Mouse (Mus musculus) kidney, postnatal 0 days (tissue): ENCODE measurements around the gene Gm3755. TPM values are rescaled to one million over a fixed set of nuclear protein-coding genes. Genes with fewer than 3 reads are reported as not detected.
"Not testable (repeated sequence)": the region's sequence is repeated elsewhere in the genome, so short reads cannot be mapped to it uniquely, and the experiment has no call there.

Experiments used
- ATAC-seq: fragments of 200-750 bp; cut with Nextera tagmentation; replicated peaks from 2 replicates; pipeline ENCODE4 v1.8.0; 2017; ENCODE audit warnings: low read depth, moderate number of reproducible peaks, moderate TSS enrichment, moderate library complexity; ENCODE audit not compliant: low FRiP score
- DNase-seq: peaks from one replicate; pipeline ENCODE4 v3.0.0-alpha.2; 2016; ENCODE audit warnings: low spot score
- H3K27ac ChIP-seq: fragments of 300-500 bp; sonication (generic); 2 replicates; pipeline ENCODE4 v1.5.1; 2014; ENCODE audit warnings: mild to moderate bottlenecking
- H3K27me3 ChIP-seq: fragments of 300-500 bp; sonication (generic); 2 replicates; pipeline ENCODE4 v1.6.1; 2014; ENCODE audit warnings: low read length, mixed read lengths; ENCODE audit not compliant: insufficient read depth
- H3K36me3 ChIP-seq: fragments of 300-500 bp; sonication (generic); 2 replicates; pipeline ENCODE4 v1.6.1; 2014; ENCODE audit warnings: low read length, mixed read lengths; ENCODE audit not compliant: insufficient read depth
- H3K4me1 ChIP-seq: fragments of 300-500 bp; sonication (generic); replicated peaks from 2 replicates; pipeline ENCODE4 v1.6.1; 2014; ENCODE audit warnings: antibody characterized with exemption, low read length, mixed read lengths; ENCODE audit not compliant: insufficient read depth
- H3K4me2 ChIP-seq: fragments of 300-500 bp; sonication (generic); 2 replicates; pipeline ENCODE4 v1.6.1; 2014; ENCODE audit warnings: mild to moderate bottlenecking, low read length, moderate library complexity, mixed read lengths
- H3K4me3 ChIP-seq: fragments of 300-500 bp; sonication (generic); replicated peaks from 2 replicates; pipeline ENCODE4 v1.5.1; 2014; ENCODE audit warnings: low read depth, low read length
- H3K9ac ChIP-seq: fragments of 300-500 bp; sonication (generic); 2 replicates; pipeline ENCODE4 v1.6.1; 2014; ENCODE audit warnings: low read depth, low read length
- H3K9me3 ChIP-seq: fragments of 300-500 bp; sonication (generic); replicated peaks from 2 replicates; pipeline ENCODE4 v1.6.1; 2016; ENCODE audit warnings: low read length, inconsistent platforms, mixed read lengths
- CTCF ChIP-seq: IDR thresholded peaks from 2 replicates; pipeline ENCODE4 v1.5.1; 2016; ENCODE audit warnings: antibody characterized with exemption, low read depth, mild to moderate bottlenecking, moderate library complexity
- whole genome bisulfite sequencing: fragments of 180-500 bp; shearing (Covaris S2); extraction: QIAGEN DNeasy Blood & Tissue Kit; methylation state at CpG from one replicate; pipeline ENCODE4 v1.1.7; 2014; 5-methylcytosine and 5-hydroxymethylcytosine counted together
- polyA plus RNA-seq: library from polyadenylated mRNA; unstranded; fragments of >200 nt; fragmentation: Nextera tagmentation; extraction: Ambion mirVana; gene quantifications from 2 replicates; pipeline ENCODE4 v1.2.1, GENCODE M21; 2015

Gm3755 gene
- not detected in 2 replicates for polyA plus RNA-seq

DNA sequence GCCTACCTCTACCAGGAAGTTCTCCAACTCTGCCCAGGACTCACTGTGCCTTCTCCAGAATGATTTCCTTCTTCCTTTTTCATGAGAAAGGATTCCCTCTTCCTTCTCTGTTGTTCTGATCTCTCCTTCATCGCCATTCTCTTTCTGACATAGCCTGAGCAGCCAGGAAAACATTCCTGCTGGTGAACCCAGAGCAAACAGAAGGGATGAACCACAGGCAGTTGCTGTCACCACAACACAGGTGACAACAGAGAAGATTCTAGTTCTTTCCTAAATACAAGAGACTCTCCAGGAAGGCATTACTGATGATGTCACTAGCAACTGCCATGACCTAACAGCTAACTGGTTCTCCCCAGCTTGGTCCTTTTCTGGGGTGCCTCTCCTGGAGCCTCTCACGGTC is at the start of gene Gm3755:
Gm3755 (minus strand) TSS at position 101 of the 400 bp plus-strand sequence.
- H3K27ac ChIP-seq, H3K9ac ChIP-seq, H3K4me2 ChIP-seq, H3K4me1 ChIP-seq, ATAC-seq, H3K9me3 ChIP-seq, H3K27me3 ChIP-seq, DNase-seq, H3K36me3 ChIP-seq, H3K4me3 ChIP-seq: not testable (repeated sequence)
- WGBS = no CpG with 5 or more reads among the region's 2 CpGs

DNA sequence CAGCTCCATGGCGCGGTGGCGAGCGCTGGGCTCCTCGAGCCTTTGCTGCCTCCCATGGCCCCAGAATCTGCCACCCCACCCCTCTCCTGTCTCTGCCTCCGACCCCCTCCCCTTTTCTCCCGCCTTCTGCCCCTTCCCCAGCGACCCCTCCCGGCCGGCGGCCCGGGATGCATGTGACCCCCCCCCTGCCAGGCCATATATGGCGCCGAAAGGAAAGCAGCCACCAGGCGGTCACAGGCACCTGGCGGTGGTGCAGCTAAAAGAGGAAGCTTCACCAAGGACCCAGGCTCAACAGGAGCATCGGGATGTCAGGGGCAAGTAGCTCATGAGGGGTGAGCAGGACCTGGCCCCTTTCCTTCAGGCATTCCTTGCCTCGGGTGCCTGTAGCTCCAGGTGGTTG is 38.0 kb upstream of the Gm3755 start:
- TF ChIP-seq CTCF = 0 out of 2 replicates have a peak, but pooled peaks have one; percentile 6
- ATAC-seq, H3K27me3 ChIP-seq, H3K27ac ChIP-seq, H3K4me3 ChIP-seq, H3K4me1 ChIP-seq, H3K9me3 ChIP-seq, H3K9ac ChIP-seq, H3K36me3 ChIP-seq: not testable (repeated sequence)
- peak overlapping the region; percentile 45 for H3K4me2 ChIP-seq
- 2% methylated on average over 13 of the region's 18 CpGs for WGBS
- peak; percentile 0 for DNase-seq

DNA sequence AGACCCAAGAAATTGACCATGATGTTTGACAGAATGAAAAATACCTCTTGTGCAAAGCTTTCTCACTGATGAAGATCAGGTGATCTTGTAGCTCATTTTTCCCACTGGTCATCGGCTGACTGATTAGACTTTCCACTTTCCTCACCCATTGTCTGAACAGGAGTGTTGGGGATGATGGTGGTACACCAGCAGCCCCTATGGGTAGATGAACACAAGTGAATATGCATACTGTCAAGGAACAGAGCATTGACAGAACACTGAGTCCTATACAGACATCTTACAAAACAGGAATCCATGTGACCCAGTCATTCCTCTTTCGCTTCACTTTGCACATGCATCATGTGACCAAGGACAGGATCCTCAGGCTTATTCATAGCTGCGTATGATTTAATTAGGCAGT is 32.9 kb upstream of the Gm3755 start, which contains the start of gene Gm3752:
Gm3752 (minus strand) TSS at position 101 of the 400 bp plus-strand sequence.
- H3K36me3 ChIP-seq, DNase-seq, H3K27me3 ChIP-seq, ATAC-seq, H3K4me2 ChIP-seq, H3K27ac ChIP-seq, H3K4me1 ChIP-seq, H3K4me3 ChIP-seq, H3K9me3 ChIP-seq, H3K9ac ChIP-seq: not testable (repeated sequence)
- WGBS = 70% methylated on average over 1 of the region's 3 CpGs

DNA sequence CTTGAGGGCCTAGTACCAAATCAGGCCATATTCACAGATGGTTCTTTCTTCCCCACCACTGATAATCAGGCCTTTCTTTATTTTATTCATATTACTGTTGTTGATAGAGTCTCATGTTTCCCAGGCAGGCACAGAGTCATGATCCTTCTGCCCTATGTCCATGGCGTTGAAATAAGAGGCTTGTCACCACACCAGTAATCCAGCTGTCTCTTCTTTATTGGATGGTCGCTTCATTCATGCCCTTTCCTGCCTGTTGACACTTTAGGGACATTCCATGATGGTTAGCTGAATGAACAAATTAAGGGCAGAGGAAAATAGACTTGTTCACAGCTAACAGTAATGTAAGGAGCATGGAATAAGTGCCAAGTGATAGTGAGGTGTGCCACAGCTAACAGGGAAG is 28.2 kb downstream of the Gm3755 start:
- not testable (repeated sequence) for DNase-seq, H3K4me1 ChIP-seq, H3K36me3 ChIP-seq, ATAC-seq, H3K9me3 ChIP-seq, H3K27me3 ChIP-seq, H3K4me2 ChIP-seq, H3K27ac ChIP-seq, H3K4me3 ChIP-seq, H3K9ac ChIP-seq
- WGBS = 47% methylated on average over 2 of the region's 2 CpGs

Other genes starting within 250 kb of the Gm3755 start
- gene Gm3727, start 186.2 kb downstream of the Gm3755 start, polyA plus RNA-seq = not detected in 2 replicates
- gene Gm3739, start 135.9 kb downstream of the Gm3755 start, polyA plus RNA-seq = 0.41 and 0.54 TPM in 2 replicates
- not detected in 2 replicates for gene Gm5797, start 118.5 kb downstream of the Gm3755 start, polyA plus RNA-seq
- gene Gm8374, start 85.8 kb downstream of the Gm3755 start, polyA plus RNA-seq = not detected in 2 replicates
- 0.18 and 0.42 TPM in 2 replicates for gene Gm3752, start 32.8 kb upstream of the Gm3755 start, polyA plus RNA-seq
- 0.22 and 0.38 TPM in 2 replicates for gene Gm3558, start 117.6 kb upstream of the Gm3755 start, polyA plus RNA-seq
- not detected in 2 replicates for gene Gm10338, start 144.7 kb upstream of the Gm3755 start, polyA plus RNA-seq
- gene Gm10128, start 193.1 kb upstream of the Gm3755 start, polyA plus RNA-seq = not detected in 2 replicates